Mouse (Mus musculus): ENCODE measurements at regions not wholly inside any gene's neighbourhood (a gene's known extent, or its start where the extent isn't known, plus 50 kb on each side); places are given as distances from the start of the nearest gene placed in this dataset.

- DNase-seq (ENCODE audit: low spot score in 2 of 2), result no peak
Measured at GRCm38 (mm10) chr4:110125067-110125784, 147.4 kb downstream of the Dmrta2 start.

- no peak for DNase-seq (ENCODE audit: low spot score in 2 of 2)
Measured at GRCm38 (mm10) chr4:110127941-110128520, 150.2 kb downstream of the Dmrta2 start.

- DNase-seq (ENCODE audit: low spot score in 2 of 2), result peak in 1 of 2 experiments; percentile 26
Measured at GRCm38 (mm10) chr4:110128918-110129317, 151.1 kb downstream of the Dmrta2 start.

DNA sequence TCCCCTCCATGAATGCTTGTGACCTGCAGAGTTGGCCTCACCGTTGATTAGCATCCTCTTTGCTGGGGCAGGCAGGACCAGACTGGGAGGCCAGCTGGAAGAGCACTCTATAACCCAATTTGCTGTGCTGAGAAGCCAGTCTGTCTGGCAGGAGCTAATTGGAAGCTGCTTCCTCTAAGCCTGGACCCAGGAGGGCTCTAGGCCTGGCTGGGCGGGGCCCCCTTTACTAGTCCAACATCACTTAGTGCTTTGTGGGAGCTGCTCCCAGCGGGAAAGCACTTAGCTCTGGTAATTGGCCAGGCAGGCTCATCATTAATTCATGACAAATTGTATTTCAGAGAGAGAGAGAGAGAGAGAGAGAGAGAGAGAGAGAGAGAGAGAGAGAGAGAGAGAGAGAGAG, 151.7 kb downstream of the Dmrta2 start:
- DNase-seq (ENCODE audit: low spot score in 2 of 2), result no peak

DNA sequence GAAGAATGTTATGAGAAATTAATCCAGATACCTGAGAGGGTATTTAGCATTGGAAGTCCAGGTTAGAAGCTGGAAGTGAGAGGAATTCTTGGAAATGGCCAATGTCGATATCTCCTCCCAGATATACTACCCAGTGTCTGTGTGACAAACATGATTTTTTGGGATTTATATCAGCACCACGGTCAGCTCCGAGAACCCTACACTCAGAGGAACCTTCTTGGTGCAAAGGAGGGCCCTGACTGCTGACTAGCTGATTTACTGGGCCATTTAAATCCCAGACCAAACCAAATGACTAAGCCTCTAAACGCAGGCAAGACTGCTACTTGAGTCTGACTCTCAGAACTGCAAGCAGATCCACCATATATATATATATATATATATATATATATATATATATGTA, 154.2 kb downstream of the Dmrta2 start:
- DNase-seq (ENCODE audit: low spot score in 2 of 2), result no peak

- no peak for DNase-seq (ENCODE audit: low spot score in 2 of 2)
Measured at GRCm38 (mm10) chr4:110134036-110134435, 156.2 kb downstream of the Dmrta2 start.

DNA sequence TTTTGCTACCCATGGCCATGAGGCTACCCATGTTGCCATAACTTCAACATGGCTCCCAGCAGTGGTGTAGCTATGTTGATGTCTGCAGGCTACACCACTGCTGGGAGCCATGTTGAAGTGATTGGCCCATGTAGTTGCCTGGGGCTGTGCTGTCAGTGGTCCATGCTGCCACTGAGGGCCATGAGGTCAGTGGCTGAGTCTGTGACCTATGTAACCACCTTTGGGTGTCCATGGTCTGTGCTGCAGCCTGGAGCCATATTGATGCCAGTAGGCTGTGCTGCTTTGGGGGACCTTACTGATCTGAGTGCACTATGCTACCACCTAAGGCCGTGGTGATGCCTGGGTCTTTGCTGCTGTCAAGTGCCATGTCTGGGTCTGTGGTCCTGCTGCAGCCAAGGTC, 167.4 kb downstream of the Dmrta2 start:
- no peak for DNase-seq (ENCODE audit: low spot score in 2 of 2)

GRCm38 (mm10) chr4:110152103-110152946, 174.5 kb downstream of the Dmrta2 start:
- DNase-seq (ENCODE audit: low spot score in 2 of 2), result no peak

Data from urinary bladder, postnatal 36 days (tissue).